ENCODE assay signal across 16 mouse cellular contexts in genomic region chr2:153081866-153082265, GRCm38 (mm10). TPM values are rescaled to one million over a fixed set of nuclear protein-coding genes. Genes with fewer than 3 reads are reported as not detected.
DNase-seq lines count a peak whose midpoint lies in the region; ATAC-seq and TF ChIP-seq lines count a peak whose summit lies in the region.
"Had no signal": no experiment of that assay in that cellular context is flagged by ENCODE, and none has a peak within 500 bp of the region (broad histone marks: within the 10 kb centered on the region; RNA-seq: fewer than 3 reads in every experiment).

No protein-coding gene starts in this region.

- H3K27ac ChIP-seq in cerebellum, adult 2 months (ENCODE audit: insufficient read depth, low read length), result no peak overlapping the region
- no peak overlapping the region for H3K27ac ChIP-seq in kidney, embryonic 15.5 days
- no peak overlapping the region for H3K27ac ChIP-seq in forebrain, embryonic 16.5 days (ENCODE audit: low read length)
- H3K27ac ChIP-seq: embryonic facial prominence, embryonic 10.5 days; forebrain, embryonic 13.5 days; gastrocnemius, adult 2 months; heart, embryonic 15.5 days; hindbrain, embryonic 15.5 days had no signal

- no peaks in the 10 kb centered on the region for H3K9me3 ChIP-seq in kidney, embryonic 15.5 days (replicated peaks)
- no peaks in the 10 kb centered on the region for H3K9me3 ChIP-seq in forebrain, embryonic 16.5 days (ENCODE audit: control insufficient read depth, low read length)
- H3K9me3 ChIP-seq: embryonic facial prominence, embryonic 10.5 days; forebrain, embryonic 13.5 days; G1E; heart, embryonic 15.5 days; hindbrain, embryonic 15.5 days had no signal

- H3K4me2 ChIP-seq in kidney, embryonic 15.5 days, result no peak overlapping the region
- no peak overlapping the region for H3K4me2 ChIP-seq in forebrain, embryonic 16.5 days (ENCODE audit: low read length)
- H3K4me2 ChIP-seq: forebrain, embryonic 13.5 days; heart, embryonic 11.5 days; heart, embryonic 15.5 days; hindbrain, embryonic 15.5 days had no signal

- WGBS in cerebellum, adult 2 months, result 79% methylated on average over 6 of the region's 6 CpGs
- 78% methylated on average over 6 of the region's 6 CpGs for WGBS in kidney, embryonic 15.5 days
- WGBS in forebrain, embryonic 16.5 days, result 81% methylated on average over 6 of the region's 6 CpGs

- no peak for TF ChIP-seq CTCF in cerebellum, adult 2 months (IDR thresholded peaks at IDR 0.05; ENCODE audit: borderline replicate concordance, insufficient read depth, low read depth, low read length)

- no peak for ATAC-seq in kidney, embryonic 15.5 days (replicated peaks; ENCODE audit: low FRiP score)
- ATAC-seq in forebrain, embryonic 16.5 days, result no peak
- ATAC-seq: forebrain, embryonic 13.5 days had no signal

- no peak for TF ChIP-seq POLR2A in cerebellum, adult 2 months (IDR thresholded peaks at IDR 0.05; ENCODE audit: borderline replicate concordance, insufficient read depth, low read length)

- DNase-seq in cerebellum, adult 9-10 months, result peak; percentile 2
- DNase-seq in cerebellum, adult 2 months, result no peak
- DNase-seq in kidney, adult 11 months, result peak; percentile 76
- DNase-seq in kidney, postnatal 4 days, result no peak
- DNase-seq in kidney, adult 9 months, result peak; percentile 89
- peak; percentile 19 for DNase-seq in kidney, postnatal 14 days

- H3K9ac ChIP-seq in kidney, embryonic 15.5 days, result no peak overlapping the region
- no peak overlapping the region for H3K9ac ChIP-seq in forebrain, embryonic 16.5 days (replicated peaks; ENCODE audit: low read depth, low read length)
- H3K9ac ChIP-seq: forebrain, embryonic 13.5 days; heart, embryonic 15.5 days; hindbrain, embryonic 15.5 days had no signal

- H3K4me1 ChIP-seq in cerebellum, adult 2 months (ENCODE audit: control insufficient read depth, insufficient read depth, low read length), result no peaks in the 10 kb centered on the region
- no peaks in the 10 kb centered on the region for H3K4me1 ChIP-seq in kidney, embryonic 15.5 days
- no peaks in the 10 kb centered on the region for H3K4me1 ChIP-seq in forebrain, embryonic 16.5 days (replicated peaks; ENCODE audit: control insufficient read depth, insufficient read depth, low read length)
- H3K4me1 ChIP-seq: forebrain, embryonic 13.5 days; hindbrain, embryonic 15.5 days had no signal

- H3K27me3 ChIP-seq in cerebellum, adult 2 months (ENCODE audit: control insufficient read depth, insufficient read depth, low read length), result no peaks in the 10 kb centered on the region
- peaks cover 8% of the 10 kb centered on the region; the same call in 1 of the 2 replicates for H3K27me3 ChIP-seq in kidney, embryonic 15.5 days
- H3K27me3 ChIP-seq in forebrain, embryonic 16.5 days (replicated peaks; ENCODE audit: control insufficient read depth, insufficient read depth, low read length), result no peaks in the 10 kb centered on the region
- H3K27me3 ChIP-seq: hindbrain, embryonic 15.5 days had no signal

- H3K36me3 ChIP-seq in kidney, embryonic 15.5 days, result no peaks in the 10 kb centered on the region
- H3K36me3 ChIP-seq in forebrain, embryonic 16.5 days (ENCODE audit: control insufficient read depth, insufficient read depth), result no peaks in the 10 kb centered on the region
- H3K36me3 ChIP-seq: embryonic facial prominence, embryonic 10.5 days; G1E; heart, embryonic 15.5 days; hindbrain, embryonic 15.5 days had no signal

- no peak overlapping the region for H3K4me3 ChIP-seq in cerebellum, adult 2 months (replicated peaks; ENCODE audit: insufficient read depth, low read depth, low read length)
- H3K4me3 ChIP-seq in kidney, embryonic 15.5 days (replicated peaks), result no peak overlapping the region
- H3K4me3 ChIP-seq in forebrain, embryonic 16.5 days (replicated peaks; ENCODE audit: low read length), result no peak overlapping the region
- H3K4me3 ChIP-seq: embryonic facial prominence, embryonic 10.5 days; forebrain, embryonic 13.5 days; gastrocnemius, adult 2 months; heart, embryonic 15.5 days; hindbrain, embryonic 15.5 days had no signal

RNA-seq across cellular contexts. Expression of gene Ccm2l, which starts 16.1 kb away (rescaled TPM):
- polyA plus RNA-seq in cerebellum, adult 2 months (2012; rRNA removed), result 9.0 and 11.4 TPM in 2 replicates
- polyA plus RNA-seq in kidney, embryonic 15.5 days (2015; fragmentation: Nextera tagmentation; extraction: Ambion mirVana), result 3.5 and 3.6 TPM in 2 replicates
- 0.85 and 0.94 TPM in 2 replicates for polyA plus RNA-seq in forebrain, embryonic 16.5 days (2015; fragmentation: Nextera tagmentation; extraction: Ambion mirVana)
- polyA plus RNA-seq: CD4-positive, CD25-positive, alpha-beta regulatory T cell, adult 4 months; G1E had no signal

RNA-seq across cellular contexts. Expression of gene Hck, which starts 26.4 kb away (rescaled TPM):
- 1.2 and 1.4 TPM in 2 replicates for polyA plus RNA-seq in cerebellum, adult 2 months (2012; rRNA removed)
- 5.3 and 5.4 TPM in 2 replicates for polyA plus RNA-seq in kidney, embryonic 15.5 days (2015; fragmentation: Nextera tagmentation; extraction: Ambion mirVana)
- 1.8 and 2.1 TPM in 2 replicates for polyA plus RNA-seq in forebrain, embryonic 16.5 days (2015; fragmentation: Nextera tagmentation; extraction: Ambion mirVana)
- polyA plus RNA-seq: G1E had no signal

RNA-seq across cellular contexts. Expression of gene Xkr7, which starts 50.2 kb away (rescaled TPM):
- polyA plus RNA-seq in cerebellum, adult 2 months (2012; rRNA removed), result 9.5 and 11.6 TPM in 2 replicates
- polyA plus RNA-seq in kidney, embryonic 15.5 days (2015; fragmentation: Nextera tagmentation; extraction: Ambion mirVana), result not detected in 2 replicates
- 1.6 and 2.0 TPM in 2 replicates for polyA plus RNA-seq in forebrain, embryonic 16.5 days (2015; fragmentation: Nextera tagmentation; extraction: Ambion mirVana)
- polyA plus RNA-seq: CD4-positive, CD25-positive, alpha-beta regulatory T cell, adult 4 months; G1E; heart, embryonic 11.5 days; heart, embryonic 15.5 days had no signal

Comparison
In these comparisons a context has a peak if more than half of its experiments do, and no peak if none do; other contexts are left out.
1. DNase-seq: peak in cerebellum, adult 9-10 months (single experiment), kidney, adult 11 months (single experiment), kidney, adult 9 months (single experiment) and kidney, postnatal 14 days (single experiment); none in cerebellum, adult 2 months (0 of 2) and kidney, postnatal 4 days (0 of 2).